Mouse (Mus musculus) liver (tissue): ENCODE measurements around the gene Elf3.
"Not testable (repeated sequence)": the region's sequence is repeated elsewhere in the genome, so short reads cannot be mapped to it uniquely, and the experiment has no call there.

Experiments used
- DNase-seq: peaks from one replicate; pipeline ENCODE4 v3.0.0-alpha.2; 2020; ENCODE audit warnings: mixed read lengths

Elf3 gene

GRCm38 (mm10) chr1:135234771-135235170, 23.6 kb downstream of the Elf3 start:
- DNase-seq = no peak

- DNase-seq = no peak
Measured at GRCm38 (mm10) chr1:135233961-135234360, 24.4 kb downstream of the Elf3 start.

- DNase-seq = not testable (repeated sequence)
Measured at GRCm38 (mm10) chr1:135231878-135232277, 26.5 kb downstream of the Elf3 start.

GRCm38 (mm10) chr1:135227339-135227950, 30.9 kb downstream of the Elf3 start:
- no peak for DNase-seq

DNA sequence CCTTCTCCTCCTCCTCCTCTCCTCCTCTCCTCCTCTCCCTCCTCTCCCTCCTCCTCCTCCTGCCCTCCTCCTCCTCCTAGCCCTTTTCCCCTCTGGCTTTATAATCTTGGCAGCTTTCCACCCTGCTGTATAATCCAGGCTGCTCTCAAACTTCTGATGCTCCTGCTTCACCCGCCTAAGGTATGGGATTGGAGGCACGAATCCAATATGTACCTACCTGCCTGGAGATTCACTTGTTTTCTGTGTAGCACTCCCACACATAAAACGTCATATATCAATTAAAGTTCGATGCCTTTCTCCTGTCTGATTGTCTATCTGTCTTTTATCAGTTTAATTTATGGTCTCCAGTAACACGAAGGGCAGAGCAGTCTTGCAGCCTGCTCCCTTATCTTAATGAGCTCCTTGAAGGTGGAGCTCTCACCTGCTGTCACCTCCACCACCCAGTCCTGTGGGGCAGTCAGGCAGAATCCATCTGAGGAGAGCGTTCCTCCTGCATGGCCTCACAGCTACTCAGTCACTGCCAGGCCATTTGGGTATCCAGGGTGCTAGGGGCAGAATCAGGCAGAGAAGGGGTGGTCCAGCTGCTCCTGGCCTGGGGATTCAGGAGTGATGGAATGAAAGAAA, 33.3 kb downstream of the Elf3 start:
- no peak for DNase-seq

- DNase-seq = no peak
Measured at GRCm38 (mm10) chr1:135224147-135224546, 34.2 kb downstream of the Elf3 start.

- DNase-seq = no peak
Measured at GRCm38 (mm10) chr1:135217607-135218233, 40.6 kb downstream of the Elf3 start.

DNA sequence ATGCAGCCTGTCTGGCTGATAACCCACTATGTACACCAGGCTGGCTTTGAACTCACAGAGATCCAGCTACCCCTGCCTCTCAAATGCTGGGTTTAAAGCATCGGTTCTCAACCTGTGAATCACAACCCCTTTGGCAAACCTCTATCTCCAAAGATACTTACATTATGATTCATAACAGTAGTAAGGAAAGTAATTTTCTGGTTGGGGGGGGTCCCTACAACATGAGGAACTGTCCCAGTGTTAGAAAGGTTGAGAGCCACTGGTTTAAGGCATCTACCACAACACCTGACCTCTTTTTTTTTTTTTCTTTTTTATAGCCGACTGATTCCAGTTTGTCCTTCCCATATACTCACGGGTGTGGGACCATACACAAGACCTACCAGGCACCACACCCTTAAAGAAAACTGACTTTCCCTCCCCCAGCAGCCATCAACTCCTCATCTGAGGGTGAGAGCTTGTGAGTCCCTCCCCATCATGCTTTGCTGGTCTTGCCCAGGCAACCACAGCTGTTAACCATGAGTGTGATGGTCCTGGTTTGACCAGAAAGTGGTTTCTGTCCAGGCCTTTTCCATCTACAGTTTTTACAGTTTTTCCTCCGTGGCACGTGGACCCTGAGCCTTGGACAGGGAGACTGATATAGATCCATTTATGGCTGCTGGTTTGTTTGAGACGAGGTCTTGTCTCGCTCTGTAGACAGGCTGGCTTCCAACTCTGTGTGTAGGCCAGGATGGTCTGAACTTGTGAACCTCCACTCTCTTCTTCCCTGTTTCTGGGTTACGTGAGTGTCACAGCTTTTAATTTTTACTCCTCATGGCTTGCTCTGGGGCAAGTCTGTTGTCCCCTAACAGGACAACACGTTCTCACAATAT, 44.4 kb downstream of the Elf3 start:
- no peak for DNase-seq

DNA sequence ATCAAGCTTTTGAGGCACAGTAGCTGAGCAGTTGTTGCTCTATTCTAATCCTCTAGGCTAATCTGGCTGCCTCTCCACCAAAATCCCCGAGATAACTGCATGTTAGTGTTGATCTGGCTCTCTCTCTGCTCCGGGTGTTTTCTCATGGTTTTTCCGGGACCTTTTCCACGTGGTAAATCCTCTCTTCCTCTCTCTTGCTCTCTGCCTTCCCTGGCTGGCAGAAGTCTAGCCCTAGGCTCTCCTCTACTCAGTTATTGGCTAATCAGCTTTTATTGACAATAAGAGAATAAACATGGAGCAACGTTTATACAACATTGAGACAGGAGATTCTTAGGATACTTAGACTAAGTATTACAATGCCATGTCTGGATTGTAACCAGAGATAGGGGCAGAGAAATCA, 47.9 kb downstream of the Elf3 start:
- DNase-seq = no peak

DNA sequence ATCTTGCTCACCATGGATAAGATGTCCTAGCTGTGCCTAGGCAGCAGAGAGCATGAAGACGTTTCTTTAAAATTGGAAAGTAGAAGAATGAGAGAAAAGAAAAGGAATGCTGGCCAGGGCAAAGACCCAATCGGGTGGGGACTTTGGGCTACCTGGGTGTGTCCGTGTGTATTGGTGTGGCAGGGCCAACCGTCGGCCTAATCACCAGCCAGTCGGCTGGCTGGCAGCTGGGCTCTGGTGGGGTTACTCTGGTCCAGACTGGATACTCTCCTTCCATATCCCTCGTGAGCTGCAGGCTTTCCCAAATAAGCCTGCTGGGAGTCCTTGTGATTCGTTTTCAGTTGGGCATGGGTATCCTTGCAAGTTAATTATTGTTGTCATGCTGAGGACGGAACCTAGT, 49.7 kb downstream of the Elf3 start:
- DNase-seq = peak; percentile 21

DNA sequence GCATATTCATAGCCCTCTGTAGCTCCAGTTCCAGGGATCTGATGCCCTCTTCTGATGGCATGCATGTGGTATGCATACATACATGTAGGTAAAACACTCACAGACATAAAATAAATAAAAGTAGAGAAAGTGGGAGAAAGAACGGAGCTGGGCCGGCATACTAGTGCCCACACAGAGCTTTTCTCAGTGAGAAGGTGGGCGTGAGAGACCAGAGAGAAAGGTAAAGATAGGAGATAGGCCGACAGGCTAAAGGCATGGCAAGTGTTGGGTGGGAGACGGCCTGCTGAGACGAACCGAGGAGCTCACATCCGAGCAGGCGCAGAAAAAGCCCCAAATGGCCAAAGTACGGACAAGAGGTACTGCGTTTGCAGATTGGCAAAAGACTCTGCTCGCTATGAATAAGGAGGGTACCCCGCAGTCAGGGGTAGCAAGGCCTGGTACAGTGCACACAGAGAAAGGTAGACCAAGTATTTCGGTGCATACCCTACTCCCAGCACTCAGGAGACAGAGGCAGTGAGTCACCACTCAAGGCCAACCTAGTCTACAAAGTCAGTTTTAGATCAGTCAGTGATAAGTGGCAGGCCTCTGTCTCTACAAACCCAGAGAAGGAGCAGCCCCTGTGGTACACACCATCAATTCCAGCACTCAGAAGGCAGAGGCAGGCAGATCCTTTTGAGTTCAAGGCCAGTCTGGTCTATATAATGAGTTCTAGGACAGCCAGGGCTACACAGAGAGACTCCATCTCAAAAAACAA, 51.6 kb downstream of the Elf3 start:
- no peak for DNase-seq

DNA sequence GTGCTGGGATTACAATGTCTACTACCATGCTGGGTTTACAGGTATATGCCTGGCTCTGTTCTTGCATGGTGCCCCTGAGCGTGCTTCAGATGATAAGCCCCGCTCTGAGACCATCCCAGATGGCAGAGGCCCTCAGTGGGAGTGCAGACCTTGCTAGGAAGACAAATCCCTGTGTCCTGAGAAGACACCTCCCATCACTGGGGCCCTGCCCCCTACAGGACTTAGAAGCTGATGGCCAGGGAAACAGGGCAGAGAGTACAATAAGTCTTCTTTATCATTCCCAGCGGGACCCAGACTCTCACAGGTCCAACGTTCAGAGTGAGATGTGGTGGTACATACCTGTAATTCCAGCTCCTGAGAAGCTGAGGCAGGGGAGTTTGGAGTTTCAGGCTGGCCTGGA, 53.1 kb downstream of the Elf3 start:
- peak; percentile 18 for DNase-seq

DNA sequence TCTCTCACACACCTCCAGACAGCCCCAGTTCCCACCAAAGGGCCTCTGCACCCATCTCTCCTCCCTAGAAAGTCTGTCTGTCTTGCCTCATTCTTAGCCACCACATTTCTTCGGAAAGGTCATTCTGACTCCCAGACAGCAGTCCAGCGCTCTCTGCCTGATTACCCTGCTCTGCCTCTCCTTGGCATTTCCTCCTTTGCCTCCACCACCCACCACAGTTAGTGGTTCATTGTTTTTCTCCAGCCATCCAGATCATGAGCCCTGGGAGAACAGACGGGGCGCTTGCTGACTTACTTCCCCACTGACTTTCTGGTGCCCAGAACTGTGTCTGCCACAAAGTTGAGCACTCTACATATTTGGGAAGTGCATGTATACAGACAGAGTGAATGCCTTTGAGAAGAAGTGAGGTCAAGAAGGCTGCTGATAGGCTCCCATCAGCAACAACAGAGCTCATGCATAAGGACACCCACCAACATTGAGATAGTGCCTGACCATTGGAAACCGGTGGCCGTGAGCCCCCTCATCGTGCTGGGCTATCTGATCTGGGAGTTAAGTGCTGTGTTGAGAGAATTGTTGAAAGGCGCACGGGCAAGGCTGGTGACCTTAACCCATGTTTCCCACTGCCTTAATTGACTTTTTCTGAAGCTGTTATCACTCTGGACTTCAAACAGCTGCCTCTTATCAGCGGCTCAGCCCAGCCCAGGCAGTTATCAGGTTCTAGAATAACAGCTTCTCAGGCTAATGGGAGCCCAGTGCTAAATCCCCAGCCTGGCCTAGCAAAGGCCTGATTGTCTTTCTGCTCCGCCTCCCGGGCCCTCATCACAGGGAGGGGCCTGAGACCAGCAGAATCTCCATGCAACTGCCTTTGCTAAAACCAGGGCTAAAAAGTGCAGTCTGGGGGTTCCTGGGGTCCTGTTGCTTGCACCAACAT, 53.9 kb downstream of the Elf3 start:
- peak; percentile 76 for DNase-seq
